Mouse (Mus musculus): ENCODE data around the gene Kcnk13. TPM values are rescaled to one million over a fixed set of nuclear protein-coding genes. Genes with fewer than 3 reads are reported as not detected.
"Not testable (repeated sequence)": the region's sequence is repeated elsewhere in the genome, so short reads cannot be mapped to it uniquely, and the experiment has no call there.

Gene Kcnk13
- polyA plus RNA-seq, 1 experiment from 2014 or later: 0.46 TPM

DNA sequence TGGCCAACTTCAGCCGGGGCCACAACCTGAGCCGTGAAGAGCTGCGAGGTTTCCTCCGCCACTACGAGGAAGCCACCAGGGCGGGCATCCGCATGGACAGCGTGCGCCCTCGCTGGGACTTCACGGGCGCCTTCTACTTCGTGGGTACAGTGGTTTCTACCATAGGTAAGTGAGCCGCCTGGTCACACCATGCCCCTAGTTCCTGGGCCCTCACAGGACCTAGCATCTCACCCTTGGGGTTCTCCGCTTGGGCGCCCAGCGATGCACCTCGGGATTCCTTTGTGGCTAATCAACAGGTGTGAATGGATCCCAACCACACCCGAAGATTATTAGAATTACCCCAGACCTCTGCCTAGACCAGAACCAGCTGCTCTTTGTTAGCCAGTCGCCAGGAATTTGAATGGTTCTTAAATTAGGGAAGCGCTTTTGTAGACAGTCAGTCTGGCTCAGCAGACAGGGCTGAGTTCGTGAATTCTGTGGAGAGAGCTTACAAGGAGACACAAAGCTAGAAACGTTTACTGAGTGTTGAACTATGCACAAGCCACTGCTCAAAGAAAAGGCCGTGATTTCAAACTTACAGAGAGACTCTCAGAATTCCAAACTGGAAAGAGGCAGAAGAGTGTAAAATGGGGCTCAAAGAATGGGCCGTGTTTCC lies 1.9 kb downstream of the Kcnk13 start:
- no peak overlapping the region for H3K9ac ChIP-seq
- peak overlapping the region; percentile 46 for H3K4me3 ChIP-seq (replicated peaks)
- peak overlapping the region; percentile 66 for H3K4me2 ChIP-seq
- no peaks in the 10 kb centered on the region for H3K9me3 ChIP-seq (replicated peaks)
- H3K27me3 ChIP-seq: peaks cover 76% of the 10 kb centered on the region
- ATAC-seq (ENCODE audit: low read depth) (no peak), DNase-seq (no peak)
- 7% methylated on average over 25 of the region's 25 CpGs for WGBS (ENCODE audit: insufficient replicate concordance)
- H3K27ac ChIP-seq: no peak overlapping the region
- H3K36me3 ChIP-seq: no peaks in the 10 kb centered on the region
- H3K4me1 ChIP-seq (replicated peaks): peaks cover 9% of the 10 kb centered on the region

DNA sequence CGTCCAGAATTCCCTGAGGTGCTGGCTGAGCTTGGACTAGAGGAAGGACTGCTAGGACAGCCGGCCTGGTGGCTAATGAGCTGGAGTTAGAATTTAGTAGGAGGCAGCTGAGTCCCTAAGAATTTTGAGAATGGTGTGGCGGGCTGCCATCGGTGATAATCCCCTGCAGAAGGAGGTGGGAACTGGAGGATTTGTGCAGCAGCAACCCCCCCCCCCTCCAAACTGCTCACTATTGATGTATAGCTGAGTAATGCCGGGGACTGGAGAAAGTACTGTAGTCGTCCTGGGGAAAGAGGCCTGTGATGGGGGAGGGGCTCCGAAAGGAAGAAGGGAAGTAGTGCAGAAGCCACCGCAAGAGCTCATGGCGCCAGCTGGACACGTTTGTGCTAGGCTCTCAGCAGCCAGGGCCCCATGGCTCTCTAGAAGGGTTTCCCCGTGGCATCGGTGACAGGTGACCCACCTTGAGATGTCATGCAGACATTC lies 2.6 kb downstream of the Kcnk13 start:
- DNase-seq (no peak), ATAC-seq (ENCODE audit: low read depth) (no peak)
- Histone ChIP-seq H3K27me3 (peaks cover 76% of the 10 kb centered on the region), H3K4me1 (replicated peaks) (peaks cover 9% of the 10 kb centered on the region; the same call in 1 of the 2 replicates), H3K9me3 (replicated peaks) (no peaks in the 10 kb centered on the region), H3K27ac (no peak overlapping the region), H3K4me3 (replicated peaks) (peak overlapping the region; percentile 9; the same call in 1 of the 2 replicates), H3K36me3 (no peaks in the 10 kb centered on the region), H3K4me2 (0 out of 2 replicates have a peak overlapping the region, but pooled peaks have one; percentile 66), H3K9ac (no peak overlapping the region)
- WGBS (ENCODE audit: insufficient replicate concordance): 6% methylated on average over 12 of the region's 12 CpGs

DNA sequence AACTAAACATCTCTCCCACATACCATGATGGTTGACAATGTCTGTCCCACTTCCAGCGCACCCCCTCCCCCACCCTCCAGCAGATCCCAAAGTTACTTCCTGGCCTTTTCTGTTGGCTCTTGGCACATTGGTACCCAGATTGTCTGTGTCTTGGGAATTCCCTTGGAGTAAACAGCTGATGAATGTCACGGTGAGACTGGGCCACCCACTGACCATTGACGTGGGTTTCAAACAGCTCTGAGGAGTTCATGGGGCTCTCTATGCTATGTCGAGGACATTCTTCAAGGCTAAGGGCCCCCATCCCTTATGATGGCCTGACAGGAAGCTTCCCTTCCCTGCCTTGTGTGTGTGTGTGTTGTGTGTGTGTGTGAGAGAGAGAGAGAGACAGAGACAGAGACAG lies 5.6 kb downstream of the Kcnk13 start:
- 46% methylated on average over 4 of the region's 4 CpGs for WGBS (ENCODE audit: insufficient replicate concordance)
- H3K9me3 ChIP-seq (replicated peaks): no peaks in the 10 kb centered on the region
- no peak for DNase-seq
- H3K4me3 ChIP-seq (replicated peaks): no peak overlapping the region
- peaks cover 3% of the 10 kb centered on the region; the same call in 1 of the 2 replicates for H3K4me1 ChIP-seq (replicated peaks)
- no peak overlapping the region for H3K9ac ChIP-seq
- H3K27ac ChIP-seq: no peak overlapping the region
- no peaks in the 10 kb centered on the region for H3K36me3 ChIP-seq
- H3K4me2 ChIP-seq: no peak overlapping the region
- peaks cover 55% of the 10 kb centered on the region for H3K27me3 ChIP-seq
- no peak for ATAC-seq (ENCODE audit: low read depth)

DNA sequence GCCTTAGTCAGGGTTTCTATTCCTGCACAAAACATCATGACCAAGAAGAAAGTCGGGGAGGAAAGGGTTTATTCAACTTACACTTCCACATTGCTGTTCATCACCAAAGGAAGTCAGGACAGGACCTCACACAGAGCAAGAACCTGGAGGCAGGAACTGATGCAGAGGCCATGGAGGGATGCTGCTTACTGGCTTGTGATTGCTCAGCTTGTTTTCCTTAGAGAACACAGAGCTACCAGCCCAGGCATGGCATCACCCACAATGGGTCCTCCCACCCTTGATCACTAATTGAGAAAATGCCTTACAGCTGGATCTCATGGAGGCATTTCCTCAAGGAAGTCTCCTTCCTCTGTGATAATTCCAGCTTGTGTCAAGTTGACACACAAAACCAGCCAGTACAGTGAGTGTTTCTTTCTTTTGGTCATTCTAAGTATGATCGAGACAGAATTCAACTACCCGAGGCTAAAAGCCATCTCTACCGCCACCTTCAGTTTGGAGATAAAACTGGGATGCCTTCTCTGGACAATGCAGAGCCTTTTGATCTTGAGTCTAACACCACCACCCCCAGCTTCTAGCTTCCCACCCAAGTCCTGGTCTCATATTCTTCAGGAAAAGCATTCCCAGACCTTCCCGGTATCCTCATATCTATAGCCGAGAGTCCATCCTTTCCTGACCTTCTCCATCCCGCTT lies 7.1 kb downstream of the Kcnk13 start:
- H3K9ac ChIP-seq; H3K27ac ChIP-seq; H3K4me2 ChIP-seq; H3K4me3 ChIP-seq (replicated peaks); H3K9me3 ChIP-seq (replicated peaks); ATAC-seq (ENCODE audit: low read depth); DNase-seq; H3K4me1 ChIP-seq (replicated peaks); H3K36me3 ChIP-seq: not testable (repeated sequence)
- WGBS (ENCODE audit: insufficient replicate concordance): 69% methylated on average over 7 of the region's 7 CpGs
- peaks cover 41% of the 10 kb centered on the region for H3K27me3 ChIP-seq

DNA sequence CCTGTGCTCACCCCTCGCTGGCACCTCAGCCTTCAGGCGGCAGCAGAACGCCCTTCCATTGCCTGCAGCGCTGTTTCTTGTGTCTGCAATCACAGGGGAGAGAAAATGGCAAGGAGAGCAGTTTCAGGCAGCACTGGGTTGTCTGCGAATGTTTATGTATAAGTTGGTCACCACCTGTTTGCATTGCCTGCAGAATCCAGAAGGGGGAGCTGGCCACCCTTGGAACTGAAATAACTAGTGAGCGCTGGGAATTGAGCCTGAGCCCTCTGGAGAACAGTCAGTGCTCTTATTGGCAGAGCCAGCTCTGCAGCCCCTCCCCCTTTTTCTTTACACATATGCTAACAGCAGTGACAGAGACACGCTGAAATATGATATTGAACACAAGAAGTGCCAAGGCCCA lies 8.5 kb downstream of the Kcnk13 start:
- Histone ChIP-seq H3K9ac (no peak overlapping the region), H3K9me3 (replicated peaks) (no peaks in the 10 kb centered on the region), H3K4me3 (replicated peaks) (no peak overlapping the region), H3K27ac (no peak overlapping the region), H3K4me2 (no peak overlapping the region), H3K27me3 (peaks cover 26% of the 10 kb centered on the region), H3K36me3 (no peaks in the 10 kb centered on the region), H3K4me1 (replicated peaks) (no peaks in the 10 kb centered on the region)
- WGBS (ENCODE audit: insufficient replicate concordance): 49% methylated on average over 7 of the region's 7 CpGs
- ATAC-seq (ENCODE audit: low read depth): no peak
- DNase-seq: no peak

DNA sequence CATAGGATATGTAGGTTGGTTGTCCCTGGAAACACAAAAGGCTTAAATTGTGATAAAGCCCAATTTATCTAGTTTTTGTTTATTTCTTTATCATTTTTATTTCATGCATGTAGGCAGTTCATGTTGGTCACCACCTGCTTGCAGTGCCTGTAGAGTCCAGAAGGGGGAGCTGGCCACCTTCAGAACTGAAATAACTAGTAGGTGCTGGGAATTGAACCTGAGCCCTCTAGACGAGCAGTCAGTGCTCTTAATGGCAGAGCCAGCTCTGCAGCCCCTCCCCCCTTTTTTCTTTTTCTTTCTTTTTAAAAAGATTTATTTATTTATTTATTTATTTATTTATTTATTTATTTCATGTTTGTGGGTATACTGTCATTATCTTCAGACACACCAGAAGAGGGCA lies 9.4 kb downstream of the Kcnk13 start:
- no peak overlapping the region for H3K4me3 ChIP-seq (replicated peaks)
- H3K36me3 ChIP-seq: no peaks in the 10 kb centered on the region
- no peak overlapping the region for H3K4me2 ChIP-seq
- H3K9ac ChIP-seq: no peak overlapping the region
- ATAC-seq (ENCODE audit: low read depth): no peak
- H3K27me3 ChIP-seq: peaks cover 18% of the 10 kb centered on the region
- no peaks in the 10 kb centered on the region for H3K9me3 ChIP-seq (replicated peaks)
- DNase-seq: no peak
- H3K27ac ChIP-seq: no peak overlapping the region
- no peaks in the 10 kb centered on the region for H3K4me1 ChIP-seq (replicated peaks)
- WGBS (ENCODE audit: insufficient replicate concordance): 67% methylated on average over 1 of the region's 1 CpGs

DNA sequence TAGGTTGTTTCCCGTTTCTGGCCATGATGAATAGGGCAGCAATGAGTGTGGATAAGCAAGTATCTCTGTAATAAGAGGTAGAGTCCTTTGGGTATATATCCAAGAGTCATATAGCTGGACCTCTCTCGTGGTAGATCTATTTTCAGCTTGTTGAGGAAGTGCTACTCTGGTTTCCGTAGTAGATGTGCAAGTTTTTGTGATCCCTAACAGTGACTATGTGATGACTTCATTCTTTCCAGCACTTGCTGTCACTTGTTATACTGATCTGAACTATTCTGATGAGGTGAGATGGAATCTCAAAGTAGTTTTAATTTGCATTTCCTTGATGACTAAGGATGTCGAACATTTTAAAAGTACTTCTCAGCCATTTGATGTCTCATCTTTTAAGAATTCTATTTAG lies 15.2 kb downstream of the Kcnk13 start:
- ATAC-seq (ENCODE audit: low read depth) (no peak), DNase-seq (no peak)
- no peak overlapping the region for H3K9ac ChIP-seq
- no peak overlapping the region for H3K4me3 ChIP-seq (replicated peaks)
- no peak overlapping the region for H3K4me2 ChIP-seq
- no peaks in the 10 kb centered on the region for H3K9me3 ChIP-seq (replicated peaks)
- H3K27ac ChIP-seq: no peak overlapping the region
- H3K4me1 ChIP-seq (replicated peaks): no peaks in the 10 kb centered on the region
- no peaks in the 10 kb centered on the region for H3K27me3 ChIP-seq
- 41% methylated on average over 4 of the region's 4 CpGs for WGBS (ENCODE audit: insufficient replicate concordance)
- no peaks in the 10 kb centered on the region for H3K36me3 ChIP-seq

DNA sequence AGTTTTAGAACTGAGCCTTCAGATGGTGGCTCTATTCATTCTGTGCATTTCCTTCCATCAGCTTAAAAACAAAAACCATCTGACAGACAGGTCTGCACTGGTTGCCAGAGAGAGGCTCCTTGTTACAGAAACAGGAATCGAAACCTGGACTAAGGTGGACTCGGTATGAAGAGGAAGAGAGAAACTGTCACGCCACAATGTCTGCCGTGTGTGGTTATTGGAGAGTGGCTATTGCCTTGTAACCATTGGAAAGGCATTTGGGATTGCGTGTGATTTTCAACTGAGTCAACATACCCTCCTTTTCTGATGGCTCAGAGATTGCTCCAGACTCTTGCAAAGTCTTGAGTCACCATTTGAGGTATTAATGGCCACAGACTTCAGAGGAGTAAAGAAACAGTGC lies 22.5 kb downstream of the Kcnk13 start:
- no peak for DNase-seq
- no peak overlapping the region for H3K27ac ChIP-seq
- ATAC-seq (ENCODE audit: low read depth): no peak
- no peak overlapping the region for H3K9ac ChIP-seq
- WGBS (ENCODE audit: insufficient replicate concordance): 77% methylated on average over 5 of the region's 5 CpGs
- no peaks in the 10 kb centered on the region for H3K27me3 ChIP-seq
- no peak overlapping the region for H3K4me3 ChIP-seq (replicated peaks)
- H3K9me3 ChIP-seq (replicated peaks): peaks cover 5% of the 10 kb centered on the region; the same call in 1 of the 2 replicates
- no peaks in the 10 kb centered on the region for H3K4me1 ChIP-seq (replicated peaks)
- H3K36me3 ChIP-seq: no peaks in the 10 kb centered on the region
- H3K4me2 ChIP-seq: no peak overlapping the region

DNA sequence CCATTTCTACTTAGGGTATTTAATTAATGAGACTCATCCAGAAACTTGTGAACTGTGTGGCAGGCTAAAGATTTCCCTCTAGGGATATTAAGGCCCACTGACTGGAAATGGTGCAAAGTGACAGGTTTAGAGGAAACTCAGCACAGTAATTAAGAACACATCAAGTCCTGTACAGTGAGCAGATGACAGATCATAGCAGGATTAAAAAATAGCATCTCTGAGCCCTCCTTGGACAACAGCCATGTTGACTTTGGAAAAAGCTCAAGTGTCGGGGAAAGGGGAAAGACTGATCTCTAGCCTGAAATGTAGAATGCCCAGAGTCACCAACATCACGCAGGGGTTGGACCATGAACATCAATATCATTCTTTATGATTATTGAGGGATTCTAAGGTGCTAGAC lies 23.8 kb downstream of the Kcnk13 start:
- Histone ChIP-seq H3K9ac (no peak overlapping the region), H3K9me3 (replicated peaks) (peaks cover 5% of the 10 kb centered on the region; the same call in 1 of the 2 replicates), H3K4me2 (no peak overlapping the region), H3K27ac (no peak overlapping the region), H3K4me3 (replicated peaks) (no peak overlapping the region), H3K27me3 (no peaks in the 10 kb centered on the region), H3K4me1 (replicated peaks) (no peaks in the 10 kb centered on the region), H3K36me3 (no peaks in the 10 kb centered on the region)
- no peak for ATAC-seq (ENCODE audit: low read depth)
- 63% methylated on average over 2 of the region's 2 CpGs for WGBS (ENCODE audit: insufficient replicate concordance)
- DNase-seq: no peak

DNA sequence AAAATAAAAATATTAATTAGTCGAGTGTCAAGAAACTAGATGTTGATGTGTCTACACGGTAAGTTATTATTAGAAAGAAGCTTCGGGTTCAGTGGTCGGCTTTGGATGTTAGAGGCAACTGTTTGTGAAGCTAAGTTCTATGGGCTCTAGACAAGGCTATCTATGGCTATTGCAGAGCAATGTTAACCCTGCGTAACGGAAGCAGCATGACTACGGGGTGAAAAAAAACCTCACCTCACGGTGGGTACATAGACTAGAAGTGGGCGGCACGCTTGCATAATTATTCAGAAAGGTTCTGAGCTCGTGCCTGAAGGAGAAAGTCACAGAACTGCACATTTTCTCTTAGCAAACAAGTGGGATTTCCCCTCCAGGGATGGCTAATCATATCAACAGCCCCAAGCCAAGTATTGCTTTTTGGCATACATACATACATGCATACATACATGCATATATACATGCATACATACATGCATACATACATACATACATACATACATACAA lies 28.1 kb downstream of the Kcnk13 start:
- no peak overlapping the region for H3K4me2 ChIP-seq
- H3K9ac ChIP-seq: no peak overlapping the region
- ATAC-seq (ENCODE audit: low read depth): no peak
- no peak for DNase-seq
- no peaks in the 10 kb centered on the region for H3K4me1 ChIP-seq (replicated peaks)
- no peaks in the 10 kb centered on the region for H3K27me3 ChIP-seq
- no peaks in the 10 kb centered on the region for H3K36me3 ChIP-seq
- WGBS (ENCODE audit: insufficient replicate concordance): 72% methylated on average over 11 of the region's 11 CpGs
- no peak overlapping the region for H3K4me3 ChIP-seq (replicated peaks)
- H3K27ac ChIP-seq: no peak overlapping the region
- H3K9me3 ChIP-seq (replicated peaks): peaks cover 5% of the 10 kb centered on the region; the same call in 1 of the 2 replicates

DNA sequence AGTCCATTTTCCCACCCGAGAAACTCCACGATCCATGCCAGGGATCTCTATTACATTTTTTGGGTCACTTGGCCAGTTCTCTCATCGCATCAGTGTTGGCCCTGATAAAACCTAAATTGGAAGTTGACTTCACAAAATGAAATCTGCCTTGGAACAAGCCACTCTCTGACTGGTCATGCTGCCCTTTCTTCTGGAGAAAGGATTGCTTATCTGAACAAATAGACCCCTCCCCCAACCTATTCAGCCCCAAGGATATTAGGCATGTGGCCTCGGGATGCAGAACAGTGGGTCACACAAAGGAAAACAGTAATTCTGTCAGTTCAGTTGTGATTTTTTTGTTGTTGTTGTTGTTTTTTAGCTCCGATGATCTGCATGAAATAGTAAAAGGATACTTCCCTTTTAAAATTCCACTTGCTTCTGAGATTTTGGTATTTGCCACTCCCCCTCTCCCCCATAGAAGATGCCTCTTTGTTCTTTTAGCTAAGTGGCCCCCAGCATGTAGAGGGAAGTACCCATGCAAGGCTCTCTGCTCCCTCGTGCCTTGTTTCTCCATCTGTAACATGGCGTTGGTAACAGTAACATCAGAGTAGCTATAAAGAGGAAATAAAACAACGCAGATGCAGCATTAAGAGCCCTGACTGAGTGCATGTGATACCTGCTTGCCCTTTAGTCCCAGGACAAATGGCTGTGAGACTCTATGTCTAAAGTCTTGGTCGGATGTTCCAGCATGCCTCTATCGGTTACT lies 29.0 kb downstream of the Kcnk13 start:
- Histone ChIP-seq H3K9ac (no peak overlapping the region), H3K4me2 (no peak overlapping the region), H3K9me3 (replicated peaks) (peaks cover 5% of the 10 kb centered on the region; the same call in 1 of the 2 replicates), H3K4me1 (replicated peaks) (no peaks in the 10 kb centered on the region), H3K27ac (no peak overlapping the region), H3K36me3 (no peaks in the 10 kb centered on the region), H3K27me3 (no peaks in the 10 kb centered on the region), H3K4me3 (replicated peaks) (no peak overlapping the region)
- ATAC-seq (ENCODE audit: low read depth) (no peak), DNase-seq (no peak)
- WGBS (ENCODE audit: insufficient replicate concordance): 72% methylated on average over 10 of the region's 10 CpGs
